Mouse (Mus musculus) cerebellum, postnatal 10 days (tissue): ENCODE results near the gene Fam204a.

ENCODE experiments used
- DNase-seq, 2 experiments: peaks; one replicate each; pipeline ENCODE4 v3.0.0; 2021; ENCODE audit warnings: mixed read lengths in 2 of 2

The Fam204a gene

GRCm38 (mm10) chr19:60159827-60160226 is 66.7 kb downstream of the Fam204a start:
- DNase-seq, result no peak

DNA sequence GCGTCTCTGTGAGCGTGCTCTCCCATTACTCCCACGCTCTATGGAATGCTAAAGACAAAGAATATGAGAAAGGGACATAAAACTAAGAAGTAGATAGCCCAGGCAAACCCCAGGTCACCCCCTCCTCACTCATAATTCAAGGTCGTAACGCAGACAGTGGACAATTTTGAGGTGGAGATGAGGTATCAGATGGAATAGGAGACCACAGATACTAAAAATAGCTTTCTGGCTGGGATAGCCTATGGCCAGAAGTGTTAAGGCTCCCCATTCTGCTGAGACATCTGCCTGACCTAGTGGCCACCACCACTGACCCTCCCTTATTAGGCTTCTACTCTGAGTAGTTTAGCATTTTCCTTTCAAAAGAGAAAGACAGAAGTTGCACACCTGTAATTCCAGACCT is 71.2 kb downstream of the Fam204a start:
- no peak for DNase-seq

DNA sequence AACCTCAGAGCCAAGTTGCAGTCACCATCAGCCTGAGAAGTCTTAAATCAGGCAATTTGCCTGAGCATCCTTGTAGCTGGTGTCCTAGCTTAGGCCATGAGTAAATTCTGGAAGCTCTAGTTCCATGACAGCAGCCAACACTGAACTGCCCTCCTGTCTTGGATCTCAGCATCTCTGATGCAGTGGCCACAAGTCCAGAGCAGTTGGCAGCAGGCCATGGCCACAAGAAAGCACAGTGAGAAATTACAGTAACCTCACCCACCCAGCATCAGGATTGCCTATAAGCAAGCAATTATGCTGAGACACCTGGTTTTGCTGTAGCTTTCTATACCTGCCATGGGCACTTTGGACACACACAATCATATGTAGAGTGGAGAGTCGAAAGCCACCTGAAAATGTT is 73.4 kb downstream of the Fam204a start:
- DNase-seq, result peak in 1 of 2 experiments; percentile 17

DNA sequence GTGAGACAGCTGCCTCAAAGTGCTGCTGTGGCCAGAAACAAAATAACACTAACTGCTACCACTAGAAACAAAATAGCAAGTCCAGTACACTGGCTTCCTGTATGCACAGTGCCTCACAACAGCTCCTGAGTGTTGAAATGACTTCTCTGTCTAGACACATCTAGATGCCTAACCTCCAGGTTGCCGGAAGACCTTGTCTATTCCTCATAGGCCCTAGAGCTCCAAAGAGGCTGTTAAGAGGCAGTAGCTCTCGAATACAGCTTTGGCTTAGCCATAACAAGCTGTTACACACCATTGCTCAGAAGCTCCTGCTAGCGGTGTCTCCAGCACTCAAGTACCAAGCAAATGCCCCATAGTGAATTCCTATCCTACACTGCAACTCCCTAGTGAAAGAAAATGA is 76.4 kb downstream of the Fam204a start:
- DNase-seq, result no peak

- no peak for DNase-seq
Measured at GRCm38 (mm10) chr19:60149078-60149960, 77.2 kb downstream of the Fam204a start.
